Mouse (Mus musculus): ENCODE measurements around the gene Tigd4.

GRCm38 (mm10) chr3:84638858-84639257, 45.5 kb downstream of the Tigd4 start:
- TF ChIP-seq POLR2A (IDR thresholded peaks at IDR 0.05; ENCODE audit: insufficient read depth, low read length) (no peak), CTCF (IDR thresholded peaks at IDR 0.05; ENCODE audit: low read depth, low read length) (no peak), EP300 (IDR thresholded peaks at IDR 0.05; ENCODE audit: insufficient read depth, low read depth, low read length) (peak; percentile 99)

Data from ES-Bruce4 (cell line).